Mouse (Mus musculus): Measurements from ENCODE around the gene Clcf1. TPM values are rescaled to one million over a fixed set of nuclear protein-coding genes. Genes with fewer than 3 reads are reported as not detected.
"Not testable (repeated sequence)": the region's sequence is repeated elsewhere in the genome, so short reads cannot be mapped to it uniquely, and the experiment has no call there.

Gene Clcf1
- polyA plus RNA-seq, 1 experiment, result not detected

DNA sequence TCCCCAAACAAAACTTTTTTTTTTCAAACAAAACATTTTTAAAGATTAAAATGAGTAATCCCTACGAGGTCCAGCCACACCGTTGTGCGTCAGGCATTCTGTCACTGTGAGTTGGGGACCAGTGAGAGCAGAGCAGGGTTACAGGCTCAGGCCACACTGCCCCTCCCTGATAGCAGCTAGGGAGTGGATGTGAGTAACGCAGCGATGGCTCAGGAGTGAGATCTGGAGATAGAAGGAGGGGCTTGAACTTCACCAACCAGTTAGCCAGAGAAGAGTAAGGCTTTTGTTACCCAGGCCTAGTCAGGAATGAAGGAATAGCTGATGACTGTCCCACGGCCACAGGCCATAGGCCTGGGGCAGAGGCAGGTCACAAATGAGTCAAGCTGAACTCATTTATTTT lies 30.7 kb downstream of the Clcf1 start:
- no peaks in the 10 kb centered on the region for H3K4me1 ChIP-seq (ENCODE audit: control insufficient read depth, insufficient read depth, insufficient read length, low read length)
- H3K27ac ChIP-seq (replicated peaks; ENCODE audit: low read depth, low read length), result no peak overlapping the region
- H3K4me3 ChIP-seq (ENCODE audit: insufficient read depth, low read depth, low read length), result no peak overlapping the region

DNA sequence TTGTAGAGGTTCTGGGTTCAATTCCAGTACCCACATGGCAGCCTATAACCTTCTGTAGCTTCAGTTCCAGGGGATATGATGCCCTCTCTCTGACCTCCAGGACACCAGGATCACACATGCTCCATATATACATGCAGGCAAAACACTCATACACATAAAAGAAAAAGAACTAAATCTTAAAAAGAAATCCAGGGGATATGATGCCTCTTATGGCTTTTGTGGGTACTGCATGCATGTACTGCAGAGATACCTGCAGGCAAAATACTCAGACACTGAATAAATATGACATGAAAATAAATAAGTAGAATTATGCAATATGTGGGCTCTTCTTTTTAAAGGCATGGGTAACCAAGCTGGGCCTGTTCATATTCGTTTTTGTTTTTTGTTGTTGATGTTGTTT lies 33.0 kb downstream of the Clcf1 start:
- Histone ChIP-seq H3K27ac (replicated peaks; ENCODE audit: low read depth, low read length) (no peak overlapping the region), H3K4me1 (ENCODE audit: control insufficient read depth, insufficient read depth, insufficient read length, low read length) (no peaks in the 10 kb centered on the region), H3K4me3 (ENCODE audit: insufficient read depth, low read depth, low read length) (no peak overlapping the region)

DNA sequence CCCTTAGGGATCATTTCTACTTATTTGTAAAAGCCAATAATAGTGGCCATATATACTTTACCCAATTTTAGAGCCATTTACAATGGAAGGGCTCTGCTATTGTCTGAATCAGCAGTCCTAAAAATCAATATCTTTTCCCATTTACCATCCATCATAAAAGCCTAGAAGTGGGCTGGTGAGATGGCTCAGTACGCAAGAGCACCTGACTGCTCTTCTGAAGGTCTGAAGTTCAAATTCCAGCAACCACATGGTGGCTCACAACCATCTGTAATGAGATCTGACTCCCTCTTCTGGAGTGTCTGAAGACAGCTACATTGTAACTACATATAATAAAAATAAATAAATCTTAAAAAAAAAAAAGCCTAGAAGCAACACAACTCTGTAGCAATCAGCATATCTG lies 34.6 kb downstream of the Clcf1 start:
- H3K27ac ChIP-seq (replicated peaks; ENCODE audit: low read depth, low read length); H3K4me3 ChIP-seq (ENCODE audit: insufficient read depth, low read depth, low read length); H3K4me1 ChIP-seq (ENCODE audit: control insufficient read depth, insufficient read depth, insufficient read length, low read length): not testable (repeated sequence)

DNA sequence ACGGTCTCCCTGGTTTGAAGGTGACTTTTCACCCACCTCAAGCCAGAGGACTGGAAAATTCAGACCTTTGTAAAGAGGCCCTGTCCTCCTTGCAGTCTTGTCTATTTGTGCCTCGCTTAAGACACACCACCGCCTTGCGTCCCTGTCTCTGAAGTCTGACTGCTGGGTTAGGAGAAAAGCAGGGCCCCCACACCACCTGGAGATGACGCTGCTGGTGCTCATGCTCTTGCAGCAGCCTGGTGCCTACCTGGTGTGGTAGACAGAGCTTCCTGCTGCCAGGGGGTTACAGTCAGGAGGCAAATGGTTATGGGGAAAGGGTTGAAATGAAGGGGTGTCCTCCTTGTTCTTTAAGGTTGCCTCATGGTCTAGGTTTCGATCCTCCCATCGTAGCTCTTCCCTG lies 40.2 kb downstream of the Clcf1 start:
- Histone ChIP-seq H3K27ac (replicated peaks; ENCODE audit: low read depth, low read length) (no peak overlapping the region), H3K4me3 (ENCODE audit: insufficient read depth, low read depth, low read length) (no peak overlapping the region), H3K4me1 (ENCODE audit: control insufficient read depth, insufficient read depth, insufficient read length, low read length) (no peaks in the 10 kb centered on the region)

DNA sequence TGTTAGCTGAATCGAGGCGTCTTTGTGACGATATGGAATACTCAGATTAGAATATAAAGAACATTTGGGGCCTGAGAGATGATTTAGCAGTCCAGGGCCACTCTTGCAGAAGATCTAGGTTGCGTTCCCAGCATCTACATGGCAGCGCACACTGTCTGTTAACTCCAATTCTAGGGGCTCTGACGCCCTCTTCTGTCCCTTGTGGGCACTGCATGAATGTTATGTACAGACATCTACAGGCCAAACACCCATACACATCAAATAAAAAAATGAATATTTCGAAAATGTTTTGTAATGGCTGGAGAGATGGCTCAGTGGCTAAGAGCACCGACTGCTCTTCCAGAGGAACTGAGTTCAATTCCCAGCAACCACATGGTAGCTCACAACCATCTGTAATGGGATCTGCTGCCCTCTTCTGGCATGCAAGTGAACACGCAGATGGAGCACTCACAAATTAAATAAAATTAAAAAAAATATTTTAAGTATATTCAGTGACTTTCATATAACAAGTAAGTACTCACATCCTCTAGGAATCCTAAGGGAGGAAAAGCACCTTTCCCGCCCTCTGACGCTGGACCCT lies 41.6 kb downstream of the Clcf1 start:
- Histone ChIP-seq H3K4me3 (ENCODE audit: insufficient read depth, low read depth, low read length) (no peak overlapping the region), H3K4me1 (ENCODE audit: control insufficient read depth, insufficient read depth, insufficient read length, low read length) (no peaks in the 10 kb centered on the region), H3K27ac (replicated peaks; ENCODE audit: low read depth, low read length) (no peak overlapping the region)

DNA sequence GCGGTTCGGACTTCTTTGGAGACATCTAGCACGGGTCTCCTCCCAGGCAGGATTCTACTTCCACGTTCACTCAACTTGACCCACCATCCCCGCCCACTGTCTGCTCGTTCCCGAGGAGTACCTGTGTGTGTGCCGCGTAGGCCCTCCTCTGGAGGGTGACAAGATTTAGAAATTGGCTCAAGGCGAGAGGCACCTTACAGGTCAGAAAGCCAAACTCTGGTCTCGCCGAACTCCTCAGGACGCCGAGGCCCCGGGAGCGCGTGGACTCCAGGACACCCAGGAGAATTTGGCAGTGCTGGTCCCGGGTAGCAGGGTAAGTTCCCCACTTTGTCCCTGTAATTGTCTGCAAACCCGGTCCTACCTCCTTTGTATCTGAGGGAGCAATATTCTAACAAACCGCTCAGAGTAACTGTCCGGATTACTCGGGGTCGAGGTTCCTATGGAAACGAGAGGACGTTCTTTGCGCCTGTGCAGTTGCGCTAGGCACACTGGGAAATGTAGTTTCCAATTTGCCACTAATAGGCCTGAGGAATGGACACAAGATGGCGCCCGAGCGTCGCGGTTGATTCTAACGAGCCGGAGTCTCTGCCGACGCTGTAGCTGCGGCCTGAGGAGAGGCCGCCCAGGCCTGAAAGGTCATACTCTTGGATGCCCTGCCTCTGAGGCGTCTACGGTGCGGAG lies 43.3 kb downstream of the Clcf1 start:
- peak overlapping the region; percentile 65 for H3K27ac ChIP-seq (replicated peaks; ENCODE audit: low read depth, low read length)

DNA sequence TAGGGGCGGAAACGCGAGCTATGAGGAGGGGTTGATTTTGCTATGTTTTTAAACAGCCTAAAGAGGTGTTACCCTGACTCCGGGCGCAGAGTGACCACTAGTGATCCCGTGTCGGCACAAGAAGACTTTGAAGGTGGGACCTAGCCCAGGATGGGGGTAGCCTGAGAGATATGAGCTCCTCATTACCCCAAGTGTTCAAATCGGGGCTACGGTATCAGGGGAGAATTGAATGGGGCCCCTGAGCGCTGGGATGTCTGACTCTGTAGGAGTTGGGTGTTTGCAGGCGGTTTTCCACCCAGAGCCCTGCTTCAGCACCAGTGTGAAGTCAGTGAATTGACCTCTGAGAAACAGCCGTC lies 43.8 kb downstream of the Clcf1 start:
- peak overlapping the region; percentile 55 for H3K4me3 ChIP-seq (ENCODE audit: insufficient read depth, low read depth, low read length)
- no peaks in the 10 kb centered on the region for H3K4me1 ChIP-seq (ENCODE audit: control insufficient read depth, insufficient read depth, insufficient read length, low read length)
- peak overlapping the region; percentile 65 for H3K27ac ChIP-seq (replicated peaks; ENCODE audit: low read depth, low read length)

More for the DNA sequence above, 43.3 kb downstream of the Clcf1 start:
- Histone ChIP-seq H3K4me3 (ENCODE audit: insufficient read depth, low read depth, low read length) (peak overlapping the region; percentile 76), H3K4me1 (ENCODE audit: control insufficient read depth, insufficient read depth, insufficient read length, low read length) (no peaks in the 10 kb centered on the region)

DNA sequence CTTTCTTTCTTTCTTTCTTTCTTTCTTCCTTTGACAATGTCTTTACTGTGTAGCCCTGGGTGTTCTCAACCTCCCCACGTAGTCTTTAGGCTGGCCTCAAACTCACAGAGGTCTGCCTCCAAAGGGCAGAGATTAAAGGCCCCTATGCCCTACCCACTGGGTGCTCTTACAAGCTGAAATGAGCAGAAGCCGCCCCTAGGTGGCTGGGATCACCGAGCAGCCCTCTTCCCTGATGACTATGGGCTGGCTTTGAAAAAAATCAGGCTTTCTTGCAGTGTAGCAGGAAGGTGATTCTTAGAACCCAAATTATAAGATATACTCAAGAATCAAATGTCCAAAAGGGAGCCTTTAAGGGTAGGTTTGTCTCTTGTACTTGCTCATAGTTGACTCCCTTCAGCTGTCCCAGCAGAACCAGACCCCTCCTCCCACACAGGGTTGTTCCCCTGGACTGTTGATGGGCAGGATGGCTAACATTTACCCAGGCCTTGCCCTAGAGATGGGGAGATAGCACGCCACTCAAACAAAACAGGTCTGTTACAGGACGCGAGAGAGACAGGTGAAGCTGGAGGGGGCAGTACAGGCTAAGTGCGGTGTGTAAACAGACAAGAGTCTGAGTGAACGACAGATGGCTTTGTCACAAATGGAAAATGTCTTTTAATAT lies 47.1 kb downstream of the Clcf1 start:
- no peak overlapping the region for H3K4me3 ChIP-seq (ENCODE audit: insufficient read depth, low read depth, low read length)

DNA sequence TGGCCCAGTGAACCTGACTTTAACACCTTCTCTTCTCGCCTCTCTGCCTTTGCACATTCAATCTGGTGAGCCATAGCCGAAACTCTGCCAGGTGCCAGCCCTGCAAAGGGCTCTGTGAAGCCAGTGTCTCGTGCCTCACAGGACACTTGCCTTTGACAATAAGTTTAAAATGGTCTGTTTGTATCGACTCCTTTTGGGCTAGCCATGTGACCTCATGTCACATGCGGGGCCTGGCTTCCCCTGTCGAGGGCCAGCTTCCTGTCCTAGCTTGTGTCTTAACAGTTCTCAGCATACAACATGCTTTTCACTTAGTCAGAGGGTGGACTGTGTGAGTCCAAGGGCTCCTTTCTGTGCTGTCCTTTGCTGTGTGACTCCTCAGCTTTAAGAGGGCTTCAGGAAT lies 48.7 kb downstream of the Clcf1 start:
- Histone ChIP-seq H3K4me3 (ENCODE audit: insufficient read depth, low read depth, low read length) (no peak overlapping the region), H3K4me1 (ENCODE audit: control insufficient read depth, insufficient read depth, insufficient read length, low read length) (no peaks in the 10 kb centered on the region), H3K27ac (replicated peaks; ENCODE audit: low read depth, low read length) (no peak overlapping the region)

More for the DNA sequence above, 47.1 kb downstream of the Clcf1 start:
- no peak overlapping the region for H3K27ac ChIP-seq (replicated peaks; ENCODE audit: low read depth, low read length)
- H3K4me1 ChIP-seq (ENCODE audit: control insufficient read depth, insufficient read depth, insufficient read length, low read length), result no peaks in the 10 kb centered on the region

DNA sequence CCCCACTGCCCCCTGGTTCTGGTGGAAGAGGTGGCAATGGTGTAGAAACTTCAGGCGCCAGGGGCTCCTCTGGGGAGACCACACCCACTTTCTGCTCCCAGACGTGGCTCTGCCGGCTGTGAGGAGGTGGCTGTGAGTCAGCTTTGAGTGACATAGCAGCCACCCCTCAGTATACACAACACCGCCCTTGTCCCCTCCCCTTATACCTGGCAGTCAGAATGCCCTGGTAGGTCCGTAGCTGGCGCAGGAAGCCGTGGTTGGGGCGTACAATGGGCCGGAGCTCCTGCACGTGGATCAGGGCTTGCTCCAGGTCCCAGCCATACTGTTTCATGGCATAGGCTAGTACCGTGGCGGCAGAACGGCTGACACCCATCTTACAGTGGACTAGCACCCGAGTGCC lies 49.7 kb downstream of the Clcf1 start:
- Histone ChIP-seq H3K27ac (replicated peaks; ENCODE audit: low read depth, low read length) (no peak overlapping the region), H3K4me3 (ENCODE audit: insufficient read depth, low read depth, low read length) (no peak overlapping the region), H3K4me1 (ENCODE audit: control insufficient read depth, insufficient read depth, insufficient read length, low read length) (no peaks in the 10 kb centered on the region)

DNA sequence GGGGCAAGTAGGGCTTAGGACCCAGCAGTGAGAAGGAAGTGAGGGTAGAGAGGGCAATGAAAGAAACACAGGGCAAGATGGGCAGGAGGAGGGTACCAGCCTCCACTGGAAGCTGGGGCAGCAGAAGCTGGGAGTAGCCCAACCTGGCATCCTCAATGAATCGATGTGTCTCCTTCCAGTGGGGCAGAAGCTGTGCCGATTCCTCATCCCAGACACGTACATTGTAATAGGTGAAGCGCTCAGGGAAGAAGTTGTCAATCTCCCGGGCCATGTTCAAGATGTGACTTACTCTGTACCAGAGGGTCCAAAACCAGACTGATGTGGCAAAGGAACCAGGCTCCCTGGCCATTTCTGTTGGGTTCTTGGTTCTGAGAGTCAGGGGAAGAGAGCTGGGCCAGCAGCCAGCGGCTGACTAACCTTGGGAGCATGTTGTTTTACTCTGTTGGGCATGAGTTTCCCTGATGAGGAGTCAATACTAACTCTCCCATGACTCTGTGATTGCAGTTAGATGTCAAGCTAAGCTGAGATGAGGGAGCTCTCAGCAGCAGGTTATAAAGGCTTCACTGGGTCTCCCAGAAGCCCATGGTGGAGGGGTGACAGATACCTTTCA lies 50.2 kb downstream of the Clcf1 start:
- Histone ChIP-seq H3K4me3 (ENCODE audit: insufficient read depth, low read depth, low read length) (no peak overlapping the region), H3K4me1 (ENCODE audit: control insufficient read depth, insufficient read depth, insufficient read length, low read length) (no peaks in the 10 kb centered on the region), H3K27ac (replicated peaks; ENCODE audit: low read depth, low read length) (no peak overlapping the region)

DNA sequence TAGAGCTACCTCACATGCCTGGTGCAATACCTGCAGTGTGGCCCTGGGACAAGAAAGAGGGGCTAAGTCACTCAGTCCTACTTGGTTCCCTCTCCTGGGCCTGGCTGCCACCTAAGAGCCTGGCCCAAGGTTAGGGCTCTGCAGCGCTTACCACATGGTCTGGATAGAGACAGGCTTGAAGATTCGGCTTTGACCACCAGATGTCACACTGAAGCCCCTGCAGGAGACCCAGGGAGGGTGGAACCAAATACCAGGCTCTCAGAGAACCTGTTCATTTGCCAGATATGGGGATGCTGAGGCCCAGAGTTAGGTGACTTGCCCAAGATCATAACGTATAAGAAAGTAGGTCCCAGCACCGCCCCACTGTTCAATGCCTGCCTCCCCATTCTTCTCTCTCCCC lies 51.9 kb downstream of the Clcf1 start:
- H3K27ac ChIP-seq (replicated peaks; ENCODE audit: low read depth, low read length), result no peak overlapping the region
- H3K4me3 ChIP-seq (ENCODE audit: insufficient read depth, low read depth, low read length), result no peak overlapping the region
- no peaks in the 10 kb centered on the region for H3K4me1 ChIP-seq (ENCODE audit: control insufficient read depth, insufficient read depth, insufficient read length, low read length)

DNA sequence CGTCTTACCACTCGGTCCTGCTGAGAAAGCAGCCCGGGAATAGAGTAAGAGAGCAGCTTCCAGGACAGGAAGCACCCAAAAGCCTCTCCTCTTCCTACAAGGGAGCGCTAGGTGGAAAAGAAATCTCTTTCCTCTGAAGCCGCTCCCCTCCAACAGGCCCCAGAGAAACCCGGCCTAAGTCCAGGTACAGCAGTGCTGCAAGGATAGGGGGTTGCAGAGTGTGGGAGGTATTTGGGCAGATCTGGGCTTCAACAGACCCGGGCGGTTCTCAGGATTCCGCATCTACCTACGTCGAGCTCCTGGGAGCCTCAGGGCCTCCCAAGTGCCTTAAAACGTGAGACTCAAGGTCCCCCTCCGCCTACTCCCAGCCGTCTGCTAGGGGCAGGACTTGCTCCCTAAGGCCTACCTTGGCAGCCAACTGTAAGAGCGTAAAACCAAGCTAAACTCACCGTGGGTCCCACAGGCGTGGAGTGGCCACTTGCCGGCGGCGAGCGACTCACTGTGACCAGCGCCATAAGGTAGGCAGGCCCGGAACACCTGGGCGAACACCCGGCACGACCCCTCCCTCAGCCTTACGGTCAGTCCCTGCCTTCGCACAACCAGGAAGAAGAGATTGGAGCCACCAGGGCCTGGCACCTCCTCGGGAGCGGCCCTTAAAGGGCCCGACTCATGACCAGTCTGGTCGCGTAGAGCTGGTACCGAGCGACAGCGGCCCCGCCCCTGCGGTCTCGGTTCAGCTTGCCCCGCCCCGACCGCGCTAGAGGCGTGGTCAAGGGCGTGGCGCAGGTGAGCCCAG lies 54.7 kb downstream of the Clcf1 start, which contains the start of gene Ssh3:
Gene Ssh3, minus strand, starts transcription at position 615 of the 796 bp plus-strand sequence.
- Histone ChIP-seq H3K27ac (replicated peaks; ENCODE audit: low read depth, low read length) (no peak within 1 kb of the TSS), H3K4me1 (ENCODE audit: control insufficient read depth, insufficient read depth, insufficient read length, low read length) (no peaks in the 10 kb centered on the region), H3K4me3 (ENCODE audit: insufficient read depth, low read depth, low read length) (peak within 1 kb of the TSS; percentile 85)

DNA sequence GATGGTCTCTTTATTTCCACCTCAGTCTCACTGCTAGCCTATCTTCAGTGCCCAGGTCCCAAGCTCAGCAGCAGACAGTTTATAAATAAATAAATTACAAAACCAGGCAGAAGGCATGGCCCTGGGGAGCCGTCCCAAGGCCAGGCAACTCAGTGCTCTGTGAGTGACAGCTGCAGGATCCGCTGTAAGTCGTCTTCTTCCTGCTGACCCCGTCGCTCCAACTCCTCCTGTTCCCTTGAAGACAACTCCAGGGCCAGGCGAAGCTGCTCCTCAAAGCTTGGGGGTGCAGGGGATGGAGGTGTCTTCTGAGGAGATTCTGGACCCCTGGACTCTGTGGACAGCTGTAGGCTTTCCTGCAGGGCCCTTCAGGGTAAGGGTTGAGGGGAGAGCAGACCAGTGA lies 56.1 kb downstream of the Clcf1 start:
- H3K27ac ChIP-seq (replicated peaks; ENCODE audit: low read depth, low read length), result no peak overlapping the region
- H3K4me1 ChIP-seq (ENCODE audit: control insufficient read depth, insufficient read depth, insufficient read length, low read length), result no peaks in the 10 kb centered on the region
- H3K4me3 ChIP-seq (ENCODE audit: insufficient read depth, low read depth, low read length), result no peak overlapping the region

DNA sequence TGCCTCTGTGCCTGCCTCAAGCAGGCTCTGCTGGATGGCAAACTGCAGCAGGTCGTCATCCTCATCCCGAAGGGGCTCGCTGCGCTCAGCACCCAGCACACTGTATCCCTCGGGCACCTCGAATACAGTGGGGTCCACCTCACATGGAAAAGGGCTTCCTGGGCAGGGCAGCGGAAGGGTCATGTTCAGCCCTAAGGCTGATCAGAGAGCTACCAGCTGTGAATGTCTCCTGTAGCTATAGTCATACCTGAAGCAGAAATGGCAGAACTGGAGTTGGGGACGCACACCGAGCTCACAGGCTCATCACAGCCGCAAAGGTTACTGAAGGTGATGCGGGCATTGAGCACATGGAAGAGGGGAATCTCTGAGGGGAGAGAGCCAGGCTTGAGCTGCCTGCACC lies 56.9 kb downstream of the Clcf1 start:
- no peak overlapping the region for H3K4me3 ChIP-seq (ENCODE audit: insufficient read depth, low read depth, low read length)
- H3K27ac ChIP-seq (replicated peaks; ENCODE audit: low read depth, low read length), result no peak overlapping the region
- H3K4me1 ChIP-seq (ENCODE audit: control insufficient read depth, insufficient read depth, insufficient read length, low read length), result no peaks in the 10 kb centered on the region
